Mouse (Mus musculus) cerebellum, adult 8-10 months (tissue): Measurements from ENCODE around the gene Cenpv.

ENCODE experiments used
- DNase-seq: peaks from one replicate; pipeline ENCODE4 v3.0.0; 2022

The Cenpv gene

DNA sequence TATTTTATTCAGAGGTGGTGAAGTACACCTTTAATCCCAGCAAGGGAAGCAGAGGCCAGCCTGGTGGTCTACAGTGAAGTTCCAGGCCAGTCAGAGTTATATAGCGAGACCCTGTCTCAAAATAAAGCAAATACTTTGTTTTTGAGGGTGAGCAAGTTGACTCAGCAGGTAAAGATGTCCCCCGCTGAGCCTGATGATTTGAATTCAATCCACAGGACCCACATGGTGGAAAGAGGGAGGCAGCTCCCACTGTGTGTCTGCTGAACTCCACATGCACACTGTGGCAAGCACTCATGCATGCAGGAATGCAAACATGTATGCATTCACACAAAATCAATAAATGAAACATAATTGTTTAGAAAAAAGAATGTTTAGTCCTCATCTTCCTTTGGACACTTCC lies 40.3 kb downstream of the Cenpv start:
- DNase-seq: no peak

DNA sequence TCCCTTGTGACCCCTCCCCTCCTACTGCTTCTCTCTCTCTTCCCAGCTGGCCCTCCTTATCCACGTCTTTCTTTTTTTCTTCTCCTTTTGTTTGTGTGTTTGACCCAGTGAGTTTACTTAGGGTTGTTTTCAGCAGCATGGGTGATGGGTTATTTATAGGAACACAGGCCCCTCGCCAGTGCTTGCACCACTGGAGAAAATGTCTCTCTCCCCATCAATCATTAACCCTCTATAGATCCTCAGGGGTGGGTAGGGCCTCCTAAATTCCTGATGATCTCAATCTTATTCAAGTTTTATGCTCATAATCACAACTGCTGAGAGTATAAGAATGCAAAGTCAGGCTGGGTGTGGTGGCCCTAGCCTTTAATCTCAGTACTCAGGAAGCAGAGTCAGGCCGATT lies 41.9 kb downstream of the Cenpv start:
- DNase-seq: no peak

DNA sequence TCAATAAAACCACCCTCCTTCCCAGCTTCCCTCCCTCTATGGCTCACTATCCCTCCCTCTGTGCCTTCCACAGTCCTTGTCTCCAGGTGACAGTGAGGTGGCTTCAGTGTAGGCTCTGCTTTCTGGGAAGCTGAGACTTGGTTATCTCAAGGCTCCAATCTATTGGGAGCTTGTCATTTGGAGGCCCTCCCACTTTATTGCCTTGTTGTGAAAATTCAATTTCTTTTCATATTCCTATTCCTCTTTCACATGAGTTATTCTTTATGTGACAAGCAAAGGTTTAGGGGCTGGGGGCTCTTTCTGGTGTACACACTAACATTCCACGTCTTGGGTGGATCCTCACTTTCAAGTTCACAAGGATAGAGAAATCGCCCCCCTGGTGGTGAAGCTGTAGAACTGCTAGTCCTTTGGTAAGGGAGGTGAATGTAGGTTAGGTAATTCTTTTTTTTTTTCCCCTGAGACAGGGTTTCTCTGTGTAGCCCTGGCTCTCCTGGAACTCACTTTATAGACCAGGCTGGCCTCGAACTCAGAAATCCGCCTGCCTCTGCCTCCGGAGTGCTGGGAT lies 42.8 kb downstream of the Cenpv start:
- DNase-seq: peak; percentile 19

DNA sequence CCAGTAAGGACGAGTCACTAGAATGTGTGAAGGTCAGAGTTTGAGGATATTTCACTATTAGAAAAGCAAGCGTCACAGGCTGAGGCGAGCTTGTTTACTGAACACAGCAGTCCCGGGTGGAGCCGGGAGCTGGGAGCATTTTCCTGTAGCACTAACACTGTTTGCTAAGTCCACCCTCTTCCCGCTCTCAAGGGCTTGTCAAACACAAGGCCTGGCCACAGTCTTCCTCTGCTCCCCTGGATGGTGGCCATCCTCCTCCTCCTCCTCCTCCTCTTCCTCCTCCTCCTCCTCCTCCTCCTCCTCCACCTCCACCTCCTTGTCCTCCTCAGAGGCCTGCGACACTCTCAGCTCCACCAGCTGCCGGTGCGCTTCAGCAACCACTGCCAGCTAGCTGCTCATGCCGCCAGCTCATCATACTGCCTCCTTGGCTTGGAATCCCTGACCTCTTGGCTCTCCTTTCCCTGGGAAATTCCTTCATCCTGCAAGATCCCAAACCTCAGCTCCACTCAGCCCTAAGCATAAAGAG lies 43.7 kb downstream of the Cenpv start:
- DNase-seq: no peak

DNA sequence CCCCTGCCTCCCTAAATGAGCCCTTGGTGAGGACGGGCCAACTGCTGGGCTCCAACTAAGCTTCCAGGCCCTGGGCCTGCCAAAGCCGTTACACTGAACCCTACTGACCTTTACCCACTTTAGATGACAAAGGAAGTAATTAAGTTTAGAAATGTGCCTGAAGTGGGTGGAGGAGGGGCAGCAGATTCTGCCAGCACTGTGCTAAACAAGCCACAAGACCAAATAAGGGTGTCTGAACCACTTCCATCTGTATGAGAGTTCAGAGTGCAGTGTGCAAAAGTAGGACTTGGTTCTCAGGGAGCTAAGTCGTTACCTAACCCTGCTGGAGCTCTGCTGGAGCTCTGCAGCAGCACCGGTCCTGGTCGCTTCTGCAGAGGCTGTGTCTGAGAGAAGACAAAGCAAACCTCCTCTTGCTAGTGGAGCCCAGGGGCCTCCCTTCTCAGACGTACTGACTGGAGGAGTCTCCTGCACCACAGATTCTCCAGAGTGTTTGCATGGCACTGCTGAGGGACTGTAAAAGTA lies 44.2 kb downstream of the Cenpv start:
- DNase-seq: no peak

DNA sequence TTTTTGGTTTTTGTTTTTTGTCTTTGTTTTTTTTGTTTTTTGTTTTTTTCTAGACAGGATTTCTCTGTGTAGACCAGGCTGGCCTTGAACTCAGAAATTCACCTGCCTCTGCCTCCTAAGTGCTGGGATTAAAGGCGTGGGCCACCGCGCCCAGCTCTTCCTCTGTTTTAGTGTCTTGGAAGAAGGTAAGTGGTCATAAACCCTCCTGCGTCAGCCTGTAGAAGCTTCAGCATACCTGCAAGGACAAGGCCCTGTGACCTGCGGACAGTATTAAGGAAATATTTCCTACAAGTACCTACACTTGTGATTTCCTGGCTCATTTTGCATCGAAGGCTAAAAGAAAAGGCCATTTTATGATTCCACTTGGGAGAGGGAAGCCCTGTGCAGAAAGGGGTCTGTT lies 45.4 kb downstream of the Cenpv start:
- no peak for DNase-seq

DNA sequence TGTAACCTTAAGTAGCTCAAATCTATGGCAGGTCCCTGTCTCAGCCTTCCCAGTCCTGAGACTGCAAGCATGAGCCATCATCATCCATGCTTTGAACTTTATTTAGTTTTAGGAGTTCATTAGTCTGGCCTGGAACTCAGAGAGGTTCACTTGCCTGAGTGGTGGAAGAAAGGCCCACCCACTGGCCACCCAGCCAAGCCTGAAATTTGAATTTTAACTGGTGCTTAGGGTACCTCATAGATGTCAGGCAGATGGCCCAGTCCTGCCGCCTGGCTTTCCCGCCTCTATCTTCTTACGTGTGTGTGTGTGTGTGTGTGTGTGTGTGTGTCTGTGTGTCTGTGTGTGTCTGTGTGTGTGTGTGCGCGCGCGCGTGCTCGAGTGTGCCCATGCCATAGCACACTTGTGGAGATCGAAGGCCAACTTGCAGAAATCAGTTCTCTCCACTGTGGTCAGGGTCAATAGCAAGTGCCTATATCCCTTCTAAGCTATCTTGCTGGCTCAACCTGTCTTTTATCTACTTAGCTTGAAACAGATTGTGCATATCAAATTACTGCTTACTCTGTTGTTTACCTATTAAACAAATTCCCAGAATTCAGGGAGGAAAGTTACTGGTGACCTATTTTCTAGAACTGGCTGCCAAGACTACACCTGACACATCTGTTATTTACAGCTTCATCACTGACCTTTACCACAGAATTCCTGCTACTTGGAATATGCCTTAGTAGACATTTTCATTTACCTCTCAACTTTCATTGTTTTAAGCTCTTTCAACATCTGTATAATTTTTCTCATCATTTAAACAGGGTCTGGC lies 51.3 kb downstream of the Cenpv start:
- DNase-seq: no peak

DNA sequence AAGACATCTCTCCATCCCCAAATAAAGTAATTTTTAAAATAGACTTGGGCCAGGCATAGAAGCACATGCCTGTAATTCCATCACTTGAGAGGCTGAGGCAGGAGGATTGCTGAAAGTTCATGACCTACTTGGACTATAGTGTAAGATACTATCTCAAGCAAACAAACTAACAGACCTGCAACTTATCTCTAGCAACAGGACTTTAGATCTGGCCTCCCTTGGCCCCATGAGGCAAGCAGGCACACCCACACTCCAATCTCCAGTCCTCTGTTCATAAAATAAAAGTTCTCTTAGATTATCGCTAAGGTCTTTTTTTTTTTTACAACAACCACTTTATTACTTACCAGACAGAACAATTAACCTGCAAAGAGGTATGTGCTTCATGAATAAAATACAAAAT lies 52.1 kb downstream of the Cenpv start:
- DNase-seq: no peak

DNA sequence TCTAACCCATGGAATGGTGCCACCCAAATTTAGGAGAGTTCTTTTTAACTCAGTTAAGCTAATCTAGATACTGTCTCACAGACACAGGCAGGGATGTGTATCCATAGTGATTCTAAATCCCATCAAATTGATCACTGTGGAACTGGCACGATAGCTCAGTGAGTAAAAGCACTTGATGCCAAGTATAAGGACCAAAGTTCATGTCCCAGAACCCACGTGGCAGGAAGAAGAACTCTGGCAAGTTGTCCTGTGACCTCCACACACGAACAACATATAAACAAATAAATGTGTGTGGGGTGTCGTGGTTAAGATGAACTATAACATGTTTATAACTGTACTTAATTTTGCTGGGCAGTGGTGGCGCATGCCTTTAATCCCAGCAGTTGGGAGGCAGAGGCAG lies 59.5 kb downstream of the Cenpv start:
- DNase-seq: no peak

DNA sequence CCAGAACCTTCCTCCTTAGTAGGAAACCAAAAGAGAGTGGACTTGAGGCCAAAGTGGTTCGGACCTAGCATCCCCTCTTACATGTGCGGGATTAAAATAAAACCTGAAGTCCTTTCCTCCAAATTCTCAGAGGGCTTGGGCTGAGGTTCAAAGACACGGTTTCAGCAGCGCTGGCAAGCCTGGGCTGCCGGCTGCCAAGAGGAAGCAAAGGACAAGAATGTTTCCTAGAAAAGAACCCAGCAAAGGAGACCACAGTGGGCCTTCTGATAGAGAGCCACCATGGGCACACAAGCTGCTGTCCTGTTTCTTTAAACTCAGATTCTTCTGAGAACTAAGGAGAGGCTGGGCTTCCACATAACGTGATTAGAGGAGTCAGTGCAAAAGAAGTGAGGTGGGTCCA lies 60.1 kb downstream of the Cenpv start:
- no peak for DNase-seq

DNA sequence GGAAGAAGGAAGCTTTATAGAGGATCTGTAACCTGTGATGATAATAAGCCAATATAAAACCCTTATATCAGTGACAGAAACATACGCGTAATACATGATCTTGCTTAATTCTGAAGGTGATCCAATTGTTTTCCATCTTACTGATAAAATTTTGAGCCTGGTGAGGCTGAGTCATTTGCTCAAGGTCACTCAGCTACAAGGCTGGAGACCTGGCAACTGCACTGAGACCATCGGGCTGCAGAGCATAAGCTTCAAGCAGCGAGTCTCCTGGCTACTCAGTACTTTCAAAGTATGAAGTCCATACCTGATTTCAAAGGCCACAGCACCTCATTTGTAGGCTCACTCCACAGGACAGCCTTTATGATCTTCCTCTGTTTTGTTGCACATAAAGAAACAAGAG lies 62.9 kb downstream of the Cenpv start:
- DNase-seq: no peak
